Mouse (Mus musculus): ENCODE data around the gene Rpl14. TPM values are rescaled to one million over a fixed set of nuclear protein-coding genes. Genes with fewer than 3 reads are reported as not detected.

Rpl14 gene
- polyA plus RNA-seq, 1 experiment from 2014 or later = 838 TPM

- Histone ChIP-seq H3K27me3 (ENCODE audit: control insufficient read depth, insufficient read depth, low read length) (no peaks in the 10 kb centered on the region), H3K27ac (ENCODE audit: low read depth, low read length) (no peak overlapping the region), H3K9me3 (ENCODE audit: control insufficient read depth, low read length) (no peaks in the 10 kb centered on the region), H3K4me2 (ENCODE audit: low read depth, low read length, severe bottlenecking) (no peak overlapping the region), H3K4me1 (replicated peaks; ENCODE audit: control insufficient read depth, insufficient read depth, low read length) (peaks cover 11% of the 10 kb centered on the region; the same call in 1 of the 2 replicates), H3K36me3 (ENCODE audit: control insufficient read depth, insufficient read depth, low read length) (no peaks in the 10 kb centered on the region), H3K9ac (ENCODE audit: low read length) (no peak overlapping the region), H3K4me3 (ENCODE audit: low read depth, low read length) (no peak overlapping the region)
- DNase-seq (ENCODE audit: low spot score) = no peak
- WGBS = 36% methylated on average over 9 of the region's 9 CpGs
- ATAC-seq (replicated peaks; ENCODE audit: low FRiP score) = no peak
Measured at GRCm38 (mm10) chr9:120593383-120594101, 22.3 kb downstream of the Rpl14 start.

- H3K36me3 ChIP-seq (ENCODE audit: control insufficient read depth, insufficient read depth, low read length) = no peaks in the 10 kb centered on the region
- peak; percentile 39; the same call in 1 of the 2 replicates for ATAC-seq (replicated peaks; ENCODE audit: low FRiP score)
- WGBS = 32% methylated on average over 6 of the region's 6 CpGs
- H3K27me3 ChIP-seq (ENCODE audit: control insufficient read depth, insufficient read depth, low read length) = no peaks in the 10 kb centered on the region
- no peak overlapping the region for H3K4me3 ChIP-seq (ENCODE audit: low read depth, low read length)
- no peak overlapping the region for H3K4me2 ChIP-seq (ENCODE audit: low read depth, low read length, severe bottlenecking)
- H3K9ac ChIP-seq (ENCODE audit: low read length) = no peak overlapping the region
- no peak for DNase-seq (ENCODE audit: low spot score)
- H3K4me1 ChIP-seq (replicated peaks; ENCODE audit: control insufficient read depth, insufficient read depth, low read length) = peaks cover 11% of the 10 kb centered on the region; the same call in 1 of the 2 replicates
- no peak overlapping the region for H3K27ac ChIP-seq (ENCODE audit: low read depth, low read length)
- no peaks in the 10 kb centered on the region for H3K9me3 ChIP-seq (ENCODE audit: control insufficient read depth, low read length)
Measured at GRCm38 (mm10) chr9:120594839-120595238, 23.6 kb downstream of the Rpl14 start.

GRCm38 (mm10) chr9:120595306-120595705, 24.1 kb downstream of the Rpl14 start:
- Histone ChIP-seq H3K27me3 (ENCODE audit: control insufficient read depth, insufficient read depth, low read length) (no peaks in the 10 kb centered on the region), H3K4me3 (ENCODE audit: low read depth, low read length) (no peak overlapping the region), H3K36me3 (ENCODE audit: control insufficient read depth, insufficient read depth, low read length) (no peaks in the 10 kb centered on the region), H3K27ac (ENCODE audit: low read depth, low read length) (0 out of 2 replicates have a peak overlapping the region, but pooled peaks have one; percentile 37), H3K4me2 (ENCODE audit: low read depth, low read length, severe bottlenecking) (no peak overlapping the region), H3K4me1 (replicated peaks; ENCODE audit: control insufficient read depth, insufficient read depth, low read length) (peaks cover 11% of the 10 kb centered on the region; the same call in 1 of the 2 replicates), H3K9ac (ENCODE audit: low read length) (no peak overlapping the region), H3K9me3 (ENCODE audit: control insufficient read depth, low read length) (no peaks in the 10 kb centered on the region)
- DNase-seq (ENCODE audit: low spot score) (no peak), ATAC-seq (replicated peaks; ENCODE audit: low FRiP score) (no peak)
- 47% methylated on average over 4 of the region's 4 CpGs for WGBS

GRCm38 (mm10) chr9:120601488-120602171, 30.4 kb downstream of the Rpl14 start:
- Histone ChIP-seq H3K4me2 (ENCODE audit: low read depth, low read length, severe bottlenecking) (no peak overlapping the region), H3K4me3 (ENCODE audit: low read depth, low read length) (no peak overlapping the region), H3K9ac (ENCODE audit: low read length) (no peak overlapping the region), H3K36me3 (ENCODE audit: control insufficient read depth, insufficient read depth, low read length) (no peaks in the 10 kb centered on the region), H3K27me3 (ENCODE audit: control insufficient read depth, insufficient read depth, low read length) (no peaks in the 10 kb centered on the region), H3K27ac (ENCODE audit: low read depth, low read length) (no peak overlapping the region), H3K4me1 (replicated peaks; ENCODE audit: control insufficient read depth, insufficient read depth, low read length) (peaks cover 14% of the 10 kb centered on the region), H3K9me3 (ENCODE audit: control insufficient read depth, low read length) (no peaks in the 10 kb centered on the region)
- DNase-seq (ENCODE audit: low spot score) (peak; percentile 88), ATAC-seq (replicated peaks; ENCODE audit: low FRiP score) (peak; percentile 50)
- 21% methylated on average over 17 of the region's 17 CpGs for WGBS

- H3K27me3 ChIP-seq (ENCODE audit: control insufficient read depth, insufficient read depth, low read length) = no peaks in the 10 kb centered on the region
- DNase-seq (ENCODE audit: low spot score) (peak; percentile 61), ATAC-seq (replicated peaks; ENCODE audit: low FRiP score) (peak; percentile 52)
- no peaks in the 10 kb centered on the region for H3K36me3 ChIP-seq (ENCODE audit: control insufficient read depth, insufficient read depth, low read length)
- H3K9me3 ChIP-seq (ENCODE audit: control insufficient read depth, low read length) = no peaks in the 10 kb centered on the region; the same call in 1 of the 2 replicates
- no peak overlapping the region for H3K4me3 ChIP-seq (ENCODE audit: low read depth, low read length)
- H3K9ac ChIP-seq (ENCODE audit: low read length) = peak overlapping the region; percentile 44; the same call in 1 of the 2 replicates
- peak overlapping the region; percentile 36; the same call in 1 of the 2 replicates for H3K4me2 ChIP-seq (ENCODE audit: low read depth, low read length, severe bottlenecking)
- H3K4me1 ChIP-seq (replicated peaks; ENCODE audit: control insufficient read depth, insufficient read depth, low read length) = peaks cover 14% of the 10 kb centered on the region
- 51% methylated on average over 17 of the region's 17 CpGs for WGBS
- no peak overlapping the region; the same call in 1 of the 2 replicates for H3K27ac ChIP-seq (ENCODE audit: low read depth, low read length)
Measured at GRCm38 (mm10) chr9:120602172-120602838, 31.1 kb downstream of the Rpl14 start.

GRCm38 (mm10) chr9:120602839-120603511, 31.7 kb downstream of the Rpl14 start:
- ATAC-seq (replicated peaks; ENCODE audit: low FRiP score) = peak; percentile 89
- Histone ChIP-seq H3K4me1 (replicated peaks; ENCODE audit: control insufficient read depth, insufficient read depth, low read length) (peaks cover 14% of the 10 kb centered on the region), H3K27ac (ENCODE audit: low read depth, low read length) (peak overlapping the region; percentile 21; the same call in 1 of the 2 replicates), H3K9ac (ENCODE audit: low read length) (peak overlapping the region; percentile 44; the same call in 1 of the 2 replicates), H3K27me3 (ENCODE audit: control insufficient read depth, insufficient read depth, low read length) (no peaks in the 10 kb centered on the region), H3K4me3 (ENCODE audit: low read depth, low read length) (no peak overlapping the region), H3K9me3 (ENCODE audit: control insufficient read depth, low read length) (peaks cover 5% of the 10 kb centered on the region; the same call in 1 of the 2 replicates), H3K4me2 (ENCODE audit: low read depth, low read length, severe bottlenecking) (peak overlapping the region; percentile 36; the same call in 1 of the 2 replicates), H3K36me3 (ENCODE audit: control insufficient read depth, insufficient read depth, low read length) (no peaks in the 10 kb centered on the region)
- DNase-seq (ENCODE audit: low spot score) = peak; percentile 97
- WGBS = 1% methylated on average over 23 of the region's 23 CpGs

- DNase-seq (ENCODE audit: low spot score) (peak; percentile 55), ATAC-seq (replicated peaks; ENCODE audit: low FRiP score) (0 out of 2 replicates have a peak, but pooled peaks have one; percentile 28)
- 6% methylated on average over 10 of the region's 10 CpGs for WGBS
- H3K36me3 ChIP-seq (ENCODE audit: control insufficient read depth, insufficient read depth, low read length) = no peaks in the 10 kb centered on the region
- no peaks in the 10 kb centered on the region for H3K27me3 ChIP-seq (ENCODE audit: control insufficient read depth, insufficient read depth, low read length)
- peak overlapping the region; percentile 21; the same call in 1 of the 2 replicates for H3K27ac ChIP-seq (ENCODE audit: low read depth, low read length)
- peaks cover 14% of the 10 kb centered on the region for H3K4me1 ChIP-seq (replicated peaks; ENCODE audit: control insufficient read depth, insufficient read depth, low read length)
- H3K9ac ChIP-seq (ENCODE audit: low read length) = peak overlapping the region; percentile 44; the same call in 1 of the 2 replicates
- peaks cover 5% of the 10 kb centered on the region; the same call in 1 of the 2 replicates for H3K9me3 ChIP-seq (ENCODE audit: control insufficient read depth, low read length)
- H3K4me2 ChIP-seq (ENCODE audit: low read depth, low read length, severe bottlenecking) = peak overlapping the region; percentile 36
- no peak overlapping the region for H3K4me3 ChIP-seq (ENCODE audit: low read depth, low read length)
Measured at GRCm38 (mm10) chr9:120603512-120603908, 32.3 kb downstream of the Rpl14 start.
